Mouse (Mus musculus) stomach, embryonic 14.5 days (tissue): ENCODE measurements around the gene Cers1. TPM values are rescaled to one million over a fixed set of nuclear protein-coding genes. Genes with fewer than 3 reads are reported as not detected.

ENCODE experiments used
- ATAC-seq: fragments of 200-750 bp; cut with Nextera tagmentation; 2 replicates; pipeline ENCODE4 v1.8.0; 2017; ENCODE audit warnings: low read depth, moderate TSS enrichment; ENCODE audit not compliant: insufficient number of reproducible peaks, insufficient read depth, low FRiP score
- H3K27ac ChIP-seq: fragments of 300-500 bp; sonication (generic); 2 replicates; pipeline ENCODE4 v1.5.1; 2014; ENCODE audit warnings: mild to moderate bottlenecking, low read length, moderate library complexity, mixed read lengths
- H3K27me3 ChIP-seq: fragments of 300-500 bp; sonication (generic); 2 replicates; pipeline ENCODE4 v1.6.1; 2014; ENCODE audit warnings: low read length, control low read depth, mixed read lengths; ENCODE audit not compliant: control insufficient read depth, insufficient read depth
- H3K36me3 ChIP-seq: fragments of 300-500 bp; sonication (generic); 2 replicates; pipeline ENCODE4 v1.6.1; 2014; ENCODE audit warnings: mild to moderate bottlenecking, control low read depth, low read length, moderate library complexity, mixed read lengths; ENCODE audit not compliant: control insufficient read depth, insufficient read depth
- H3K4me1 ChIP-seq: fragments of 300-500 bp; sonication (generic); 2 replicates; pipeline ENCODE4 v1.6.1; 2014; ENCODE audit warnings: low read length, control low read depth, mixed read lengths; ENCODE audit not compliant: control insufficient read depth, insufficient read depth
- H3K4me2 ChIP-seq: fragments of 300-500 bp; sonication (generic); replicated peaks from 2 replicates; pipeline ENCODE4 v1.6.1; 2014; ENCODE audit warnings: low read depth, low read length, control low read depth
- H3K4me3 ChIP-seq: fragments of 300-500 bp; sonication (generic); 2 replicates; pipeline ENCODE4 v1.5.1; 2014; ENCODE audit warnings: low read depth, low read length, control low read depth
- H3K9ac ChIP-seq: fragments of 300-500 bp; sonication (generic); replicated peaks from 2 replicates; pipeline ENCODE4 v1.6.1; 2014; ENCODE audit warnings: low read depth, mild to moderate bottlenecking, control low read depth, low read length, moderate library complexity, mixed read lengths
- H3K9me3 ChIP-seq: fragments of 300-500 bp; sonication (generic); 2 replicates; pipeline ENCODE4 v1.6.1; 2016; ENCODE audit warnings: low read depth, low read length, control low read depth; ENCODE audit not compliant: control insufficient read depth
- WGBS: fragments of 180-500 bp; shearing (Covaris S2); extraction: QIAGEN DNeasy Blood & Tissue Kit; methylation state at CpG from one replicate; pipeline ENCODE4 v1.1.7; 2014; 5-methylcytosine and 5-hydroxymethylcytosine counted together
- polyA plus RNA-seq: library from polyadenylated mRNA; unstranded; fragments of >200 nt; fragmentation: Nextera tagmentation; extraction: Ambion mirVana; gene quantifications from 2 replicates; pipeline ENCODE4 v1.2.1, GENCODE M21; 2014

Gene Cers1
- 5.4 and 5.7 TPM in 2 replicates for polyA plus RNA-seq

GRCm38 (mm10) chr8:70315624-70316510 is at the start of gene Cers1:
Cers1 (plus strand) TSS chr8:70315775.
- H3K4me2 ChIP-seq: peak within 1 kb of the TSS; percentile 74
- ATAC-seq: peak; percentile 67

GRCm38 (mm10) chr8:70267674-70268073 is 47.9 kb upstream of the Cers1 start:
- no peak overlapping the region for H3K4me2 ChIP-seq
- H3K36me3 ChIP-seq: peaks cover 15% of the 10 kb centered on the region
- no peak for ATAC-seq
- H3K4me3 ChIP-seq: no peak overlapping the region
- no peaks in the 10 kb centered on the region for H3K4me1 ChIP-seq
- no peaks in the 10 kb centered on the region for H3K27me3 ChIP-seq
- WGBS: 78% methylated on average over 3 of the region's 3 CpGs
- H3K9me3 ChIP-seq: no peaks in the 10 kb centered on the region
- no peak overlapping the region for H3K9ac ChIP-seq
- no peak overlapping the region for H3K27ac ChIP-seq

More at GRCm38 (mm10) chr8:70315624-70316510, at the start of gene Cers1:
- peak within 1 kb of the TSS; percentile 55 for H3K4me3 ChIP-seq
- H3K36me3 ChIP-seq: peaks cover 25% of the 10 kb centered on the region
- H3K9me3 ChIP-seq: no peaks in the 10 kb centered on the region
- H3K9ac ChIP-seq: peak within 1 kb of the TSS; percentile 45; the same call in 1 of the 2 replicates
- 2% methylated on average over 66 of the region's 66 CpGs for WGBS
- peak within 1 kb of the TSS; percentile 69 for H3K27ac ChIP-seq
- no peaks in the 10 kb centered on the region for H3K27me3 ChIP-seq
- H3K4me1 ChIP-seq: peaks cover 13% of the 10 kb centered on the region

GRCm38 (mm10) chr8:70268311-70268710 is 47.3 kb upstream of the Cers1 start:
- no peak for ATAC-seq
- Histone ChIP-seq H3K36me3 (peaks cover 9% of the 10 kb centered on the region), H3K9ac (no peak overlapping the region), H3K4me1 (no peaks in the 10 kb centered on the region), H3K27ac (no peak overlapping the region), H3K27me3 (no peaks in the 10 kb centered on the region), H3K4me3 (no peak overlapping the region), H3K9me3 (no peaks in the 10 kb centered on the region), H3K4me2 (no peak overlapping the region)
- WGBS: 66% methylated on average over 5 of the region's 5 CpGs

- H3K9me3 ChIP-seq: no peaks in the 10 kb centered on the region
- no peak overlapping the region for H3K27ac ChIP-seq
- no peak overlapping the region for H3K9ac ChIP-seq
- H3K4me3 ChIP-seq: no peak overlapping the region
- peaks cover 9% of the 10 kb centered on the region for H3K36me3 ChIP-seq
- H3K4me2 ChIP-seq: no peak overlapping the region
- 47% methylated on average over 11 of the region's 11 CpGs for WGBS
- H3K4me1 ChIP-seq: no peaks in the 10 kb centered on the region
- ATAC-seq: no peak
- H3K27me3 ChIP-seq: no peaks in the 10 kb centered on the region
Measured at GRCm38 (mm10) chr8:70268799-70269565, 46.6 kb upstream of the Cers1 start.

GRCm38 (mm10) chr8:70272949-70273348 is 42.6 kb upstream of the Cers1 start:
- Histone ChIP-seq H3K4me1 (no peaks in the 10 kb centered on the region), H3K36me3 (no peaks in the 10 kb centered on the region), H3K27me3 (no peaks in the 10 kb centered on the region), H3K4me3 (no peak overlapping the region), H3K9ac (no peak overlapping the region), H3K9me3 (no peaks in the 10 kb centered on the region), H3K4me2 (no peak overlapping the region), H3K27ac (no peak overlapping the region)
- 36% methylated on average over 3 of the region's 3 CpGs for WGBS
- ATAC-seq: peak; percentile 56

GRCm38 (mm10) chr8:70274350-70274749 is 41.2 kb upstream of the Cers1 start:
- H3K9ac ChIP-seq: no peak overlapping the region
- no peaks in the 10 kb centered on the region for H3K9me3 ChIP-seq
- no peak overlapping the region for H3K4me2 ChIP-seq
- no peaks in the 10 kb centered on the region for H3K27me3 ChIP-seq
- H3K4me1 ChIP-seq: no peaks in the 10 kb centered on the region
- H3K36me3 ChIP-seq: no peaks in the 10 kb centered on the region
- no peak for ATAC-seq
- H3K27ac ChIP-seq: no peak overlapping the region
- no peak overlapping the region for H3K4me3 ChIP-seq

GRCm38 (mm10) chr8:70276476-70276875 is 39.1 kb upstream of the Cers1 start:
- Histone ChIP-seq H3K27ac (no peak overlapping the region), H3K9ac (no peak overlapping the region), H3K36me3 (no peaks in the 10 kb centered on the region), H3K27me3 (no peaks in the 10 kb centered on the region), H3K4me3 (no peak overlapping the region), H3K9me3 (no peaks in the 10 kb centered on the region), H3K4me2 (no peak overlapping the region), H3K4me1 (no peaks in the 10 kb centered on the region)
- no peak for ATAC-seq
- 75% methylated on average over 3 of the region's 3 CpGs for WGBS

- ATAC-seq: no peak
- Histone ChIP-seq H3K4me2 (no peak overlapping the region), H3K36me3 (no peaks in the 10 kb centered on the region), H3K27ac (no peak overlapping the region), H3K4me3 (no peak overlapping the region), H3K27me3 (no peaks in the 10 kb centered on the region), H3K4me1 (0 out of 2 replicates have a peak, but pooled peaks cover 8% of the 10 kb centered on the region), H3K9ac (no peak overlapping the region), H3K9me3 (no peaks in the 10 kb centered on the region)
- WGBS: 61% methylated on average over 15 of the region's 15 CpGs
Measured at GRCm38 (mm10) chr8:70278175-70278574, 37.4 kb upstream of the Cers1 start.
